Mouse (Mus musculus) erythroblast, embryonic 14.5 days (primary cell): ENCODE data around the gene Sav1.

ENCODE experiments used
- GATA1 ChIP-seq: IDR thresholded peaks from 2 replicates; pipeline ENCODE4 v1.6.1; 2012; ENCODE audit warnings: low read length, inconsistent platforms, mixed read lengths
- TAL1 ChIP-seq: IDR thresholded peaks from 3 replicates; pipeline ENCODE4 v1.6.1; 2012; ENCODE audit warnings: low read length, inconsistent platforms, mixed read lengths

GRCm38 (mm10) chr12:69924012-69924411 is 62.8 kb downstream of the Sav1 start:
- TF ChIP-seq TAL1, result no peak
- no peak for TF ChIP-seq GATA1
